Mouse (Mus musculus) spleen, adult 2 months (tissue): ENCODE results near the gene Ifitm6.

ENCODE experiments used
- CTCF ChIP-seq: fragments of 200-500 bp; IDR thresholded peaks from 2 replicates; pipeline ENCODE4 v1.5.1; 2011; ENCODE audit warnings: mild to moderate bottlenecking, inconsistent platforms; ENCODE audit not compliant: insufficient read depth, insufficient read length, insufficient replicate concordance; ENCODE audit errors: extremely low read depth
- POLR2A ChIP-seq: fragments of 200-500 bp; IDR thresholded peaks from 2 replicates; pipeline ENCODE4 v1.6.1; 2011; ENCODE audit warnings: low read depth, low read length, inconsistent platforms

DNA sequence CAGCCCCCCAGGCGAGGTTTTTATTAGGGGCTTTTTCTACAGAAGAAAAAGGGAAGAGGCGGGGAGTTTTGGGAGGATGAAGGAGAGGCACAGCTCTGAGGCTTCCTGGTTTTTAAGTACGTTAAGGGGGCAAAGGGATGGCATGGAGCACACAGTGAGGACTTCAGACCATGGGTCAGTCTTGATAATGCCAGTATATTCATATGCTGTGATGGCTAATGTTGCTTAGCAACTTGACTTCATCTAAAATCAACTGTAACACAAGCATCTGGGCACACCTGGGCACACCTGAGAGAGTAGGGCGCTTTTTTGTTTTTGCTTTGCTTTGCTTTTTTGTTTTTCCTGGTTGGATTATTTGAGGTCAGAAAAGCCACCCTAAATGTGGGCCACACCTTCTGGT, 50.8 kb downstream of the Ifitm6 start, which contains the start of gene Ifitm1:
- no peak for TF ChIP-seq POLR2A
- TF ChIP-seq CTCF: no peak
